Mouse (Mus musculus): ENCODE results near the gene Mtfr1l. TPM values are rescaled to one million over a fixed set of nuclear protein-coding genes. Genes with fewer than 3 reads are reported as not detected.
A peak's percentile ranks its signal among the peaks of the same experiment; 100 is the strongest.

The Mtfr1l gene
- polyA plus RNA-seq, 1 experiment from 2014 or later = 165 TPM

GRCm38 (mm10) chr4:134483078-134483688 is 52.0 kb downstream of the Mtfr1l start:
- 69% methylated on average over 6 of the region's 6 CpGs for WGBS
- Histone ChIP-seq H3K9ac (no peak overlapping the region), H3K27me3 (peaks cover 3% of the 10 kb centered on the region; the same call in 1 of the 2 replicates), H3K9me3 (no peaks in the 10 kb centered on the region), H3K4me2 (no peak overlapping the region), H3K36me3 (no peaks in the 10 kb centered on the region), H3K27ac (replicated peaks) (no peak overlapping the region), H3K4me1 (replicated peaks) (peaks cover 4% of the 10 kb centered on the region; the same call in 1 of the 2 replicates), H3K4me3 (no peak overlapping the region)
- no peak for ATAC-seq (ENCODE audit: low read depth)

GRCm38 (mm10) chr4:134482442-134482841 is 52.7 kb downstream of the Mtfr1l start:
- H3K27me3 ChIP-seq = peaks cover 3% of the 10 kb centered on the region; the same call in 1 of the 2 replicates
- H3K4me1 ChIP-seq (replicated peaks) = peaks cover 10% of the 10 kb centered on the region
- H3K4me2 ChIP-seq = no peak overlapping the region
- H3K27ac ChIP-seq (replicated peaks) = no peak overlapping the region
- no peaks in the 10 kb centered on the region for H3K36me3 ChIP-seq
- WGBS = 82% methylated on average over 8 of the region's 8 CpGs
- no peaks in the 10 kb centered on the region for H3K9me3 ChIP-seq
- no peak for ATAC-seq (ENCODE audit: low read depth)
- H3K9ac ChIP-seq = no peak overlapping the region
- no peak overlapping the region for H3K4me3 ChIP-seq

GRCm38 (mm10) chr4:134481270-134481669 is 53.9 kb downstream of the Mtfr1l start:
- H3K4me2 ChIP-seq = no peak overlapping the region
- no peak overlapping the region for H3K9ac ChIP-seq
- H3K4me1 ChIP-seq (replicated peaks) = peaks cover 10% of the 10 kb centered on the region
- peaks cover 9% of the 10 kb centered on the region for H3K36me3 ChIP-seq
- 62% methylated on average over 6 of the region's 6 CpGs for WGBS
- no peaks in the 10 kb centered on the region for H3K9me3 ChIP-seq
- no peak for ATAC-seq (ENCODE audit: low read depth)
- H3K27ac ChIP-seq (replicated peaks) = no peak overlapping the region
- H3K4me3 ChIP-seq = no peak overlapping the region
- peaks cover 3% of the 10 kb centered on the region; the same call in 1 of the 2 replicates for H3K27me3 ChIP-seq

- H3K9me3 ChIP-seq = no peaks in the 10 kb centered on the region
- no peak overlapping the region for H3K4me2 ChIP-seq
- no peak overlapping the region for H3K4me3 ChIP-seq
- H3K36me3 ChIP-seq = peaks cover 13% of the 10 kb centered on the region
- H3K9ac ChIP-seq = no peak overlapping the region
- WGBS = 22% methylated on average over 6 of the region's 6 CpGs
- peaks cover 10% of the 10 kb centered on the region for H3K4me1 ChIP-seq (replicated peaks)
- H3K27me3 ChIP-seq = peaks cover 3% of the 10 kb centered on the region; the same call in 1 of the 2 replicates
- no peak overlapping the region for H3K27ac ChIP-seq (replicated peaks)
- no peak for ATAC-seq (ENCODE audit: low read depth)
These were observed 54.3 kb downstream of the Mtfr1l start for GRCm38 (mm10) chr4:134480864-134481263.

GRCm38 (mm10) chr4:134479839-134480238 is 55.3 kb downstream of the Mtfr1l start:
- Histone ChIP-seq H3K4me3 (no peak overlapping the region), H3K4me1 (replicated peaks) (peaks cover 19% of the 10 kb centered on the region), H3K27me3 (peaks cover 3% of the 10 kb centered on the region; the same call in 1 of the 2 replicates), H3K36me3 (peaks cover 24% of the 10 kb centered on the region), H3K9ac (no peak overlapping the region), H3K27ac (replicated peaks) (no peak overlapping the region), H3K9me3 (no peaks in the 10 kb centered on the region), H3K4me2 (no peak overlapping the region)
- no peak for ATAC-seq (ENCODE audit: low read depth)
- 85% methylated on average over 4 of the region's 4 CpGs for WGBS

GRCm38 (mm10) chr4:134478031-134478430 is 57.2 kb downstream of the Mtfr1l start:
- WGBS = 8% methylated on average over 9 of the region's 9 CpGs
- Histone ChIP-seq H3K4me3 (no peak overlapping the region), H3K4me1 (replicated peaks) (peaks cover 33% of the 10 kb centered on the region), H3K4me2 (no peak overlapping the region), H3K27ac (replicated peaks) (peak overlapping the region; percentile 86; the same call in 1 of the 2 replicates), H3K9me3 (no peaks in the 10 kb centered on the region), H3K27me3 (peaks cover 3% of the 10 kb centered on the region; the same call in 1 of the 2 replicates), H3K9ac (no peak overlapping the region), H3K36me3 (peaks cover 38% of the 10 kb centered on the region)
- ATAC-seq (ENCODE audit: low read depth) = peak; percentile 48

GRCm38 (mm10) chr4:134476899-134477298 is 58.3 kb downstream of the Mtfr1l start:
- Histone ChIP-seq H3K4me1 (replicated peaks) (peaks cover 45% of the 10 kb centered on the region), H3K27me3 (peaks cover 3% of the 10 kb centered on the region; the same call in 1 of the 2 replicates), H3K36me3 (peaks cover 50% of the 10 kb centered on the region), H3K4me2 (no peak overlapping the region), H3K4me3 (no peak overlapping the region), H3K27ac (replicated peaks) (peak overlapping the region; percentile 86), H3K9ac (no peak overlapping the region), H3K9me3 (no peaks in the 10 kb centered on the region)
- WGBS = 86% methylated on average over 8 of the region's 8 CpGs
- no peak for ATAC-seq (ENCODE audit: low read depth)

Small RNA genes lying within 50 kb of the gene (microRNA-seq; reads per million reads assigned to microRNA genes)
- not detected for gene Mir6403

Other genes starting within 250 kb of the Mtfr1l start
- gene Pdik1l, start 247.5 kb downstream of the Mtfr1l start, polyA plus RNA-seq (2015; fragmentation: Nextera tagmentation; extraction: Ambion mirVana) = 31.6 and 35.5 TPM in 2 replicates
- 0.88 and 1.6 TPM in 2 replicates for gene Trim63, start 220.3 kb downstream of the Mtfr1l start, polyA plus RNA-seq (2015; fragmentation: Nextera tagmentation; extraction: Ambion mirVana)
- gene Slc30a2, start 192.2 kb downstream of the Mtfr1l start, polyA plus RNA-seq (2015; fragmentation: Nextera tagmentation; extraction: Ambion mirVana) = 0.15 and 0.22 TPM in 2 replicates
- 0.66 and 0.73 TPM in 2 replicates for gene Extl1, start 151.5 kb downstream of the Mtfr1l start, polyA plus RNA-seq (2015; fragmentation: Nextera tagmentation; extraction: Ambion mirVana)
- 7.4 and 8.0 TPM in 2 replicates for gene Pafah2, start 139.1 kb downstream of the Mtfr1l start, polyA plus RNA-seq (2015; fragmentation: Nextera tagmentation; extraction: Ambion mirVana)
- 6,082 and 6,118 TPM in 2 replicates for gene Stmn1, start 67.1 kb downstream of the Mtfr1l start, polyA plus RNA-seq (2015; fragmentation: Nextera tagmentation; extraction: Ambion mirVana)
- 19.5 and 23.3 TPM in 2 replicates for gene Paqr7, start 38.7 kb downstream of the Mtfr1l start, polyA plus RNA-seq (2015; fragmentation: Nextera tagmentation; extraction: Ambion mirVana)
- 2.3 TPM in 2 replicates for gene Aunip, start 24.4 kb downstream of the Mtfr1l start, polyA plus RNA-seq (2015; fragmentation: Nextera tagmentation; extraction: Ambion mirVana)
- gene Selenon, start 16.8 kb upstream of the Mtfr1l start, polyA plus RNA-seq (2015; fragmentation: Nextera tagmentation; extraction: Ambion mirVana) = 11.3 and 17.1 TPM in 2 replicates
- gene Man1c1, start 168.9 kb upstream of the Mtfr1l start, polyA plus RNA-seq (2015; fragmentation: Nextera tagmentation; extraction: Ambion mirVana) = 5.3 and 5.7 TPM in 2 replicates
- 3.6 and 4.9 TPM in 2 replicates for gene Ldlrap1, start 232.6 kb upstream of the Mtfr1l start, polyA plus RNA-seq (2015; fragmentation: Nextera tagmentation; extraction: Ambion mirVana)